Mouse (Mus musculus): ENCODE results near the gene Fgfr2. TPM values are rescaled to one million over a fixed set of nuclear protein-coding genes. Genes with fewer than 3 reads are reported as not detected.

Gene Fgfr2
- polyA plus RNA-seq, 1 experiment from 2014 or later = 11.2 TPM

GRCm38 (mm10) chr7:133133552-133133951 is 10.4 kb upstream of the Fgfr2 start:
- Histone ChIP-seq H3K27me3 (ENCODE audit: insufficient read depth, low read length) (no peaks in the 10 kb centered on the region), H3K4me3 (ENCODE audit: low read depth, low read length) (no peak overlapping the region), H3K27ac (ENCODE audit: low read depth) (no peak overlapping the region), H3K36me3 (replicated peaks; ENCODE audit: insufficient read depth, low read length) (no peaks in the 10 kb centered on the region), H3K4me2 (ENCODE audit: low read depth, low read length) (no peak overlapping the region), H3K9me3 (ENCODE audit: low read length) (peaks cover 3% of the 10 kb centered on the region; the same call in 1 of the 2 replicates), H3K4me1 (ENCODE audit: insufficient read depth) (no peaks in the 10 kb centered on the region), H3K9ac (replicated peaks) (no peak overlapping the region)
- DNase-seq (no peak), ATAC-seq (no peak)
- whole genome bisulfite sequencing (ENCODE audit: insufficient replicate concordance) = 69% methylated on average over 5 of the region's 5 CpGs
- TF ChIP-seq CTCF (IDR thresholded peaks at IDR 0.05; ENCODE audit: low read depth) (peak; percentile 64), EP300 (IDR thresholded peaks at IDR 0.05; ENCODE audit: low read depth) (no peak)

- Histone ChIP-seq H3K4me3 (ENCODE audit: low read depth, low read length) (no peak overlapping the region), H3K36me3 (replicated peaks; ENCODE audit: insufficient read depth, low read length) (no peaks in the 10 kb centered on the region), H3K9me3 (ENCODE audit: low read length) (peaks cover 3% of the 10 kb centered on the region; the same call in 1 of the 2 replicates), H3K9ac (replicated peaks) (no peak overlapping the region), H3K4me1 (ENCODE audit: insufficient read depth) (no peaks in the 10 kb centered on the region), H3K27me3 (ENCODE audit: insufficient read depth, low read length) (no peaks in the 10 kb centered on the region), H3K27ac (ENCODE audit: low read depth) (no peak overlapping the region), H3K4me2 (ENCODE audit: low read depth, low read length) (no peak overlapping the region)
- ATAC-seq (no peak), DNase-seq (no peak)
- WGBS (ENCODE audit: insufficient replicate concordance) = 84% methylated on average over 5 of the region's 5 CpGs
- TF ChIP-seq CTCF (IDR thresholded peaks at IDR 0.05; ENCODE audit: low read depth) (no peak), EP300 (IDR thresholded peaks at IDR 0.05; ENCODE audit: low read depth) (no peak)
Observed at GRCm38 (mm10) chr7:133132702-133133101, 9.6 kb upstream of the Fgfr2 start.

- ATAC-seq (0 out of 2 replicates have a peak, but pooled peaks have one; percentile 3), DNase-seq (no peak)
- TF ChIP-seq EP300 (IDR thresholded peaks at IDR 0.05; ENCODE audit: low read depth) = no peak
- TF ChIP-seq CTCF (IDR thresholded peaks at IDR 0.05; ENCODE audit: low read depth) = no peak
- peaks cover 29% of the 10 kb centered on the region for H3K27me3 ChIP-seq (ENCODE audit: insufficient read depth, low read length)
- peaks cover 14% of the 10 kb centered on the region for H3K4me1 ChIP-seq (ENCODE audit: insufficient read depth)
- peaks cover 3% of the 10 kb centered on the region; the same call in 1 of the 2 replicates for H3K9me3 ChIP-seq (ENCODE audit: low read length)
- peak overlapping the region; percentile 79 for H3K4me2 ChIP-seq (ENCODE audit: low read depth, low read length)
- no peaks in the 10 kb centered on the region for H3K36me3 ChIP-seq (replicated peaks; ENCODE audit: insufficient read depth, low read length)
- peak overlapping the region; percentile 62 for H3K9ac ChIP-seq (replicated peaks)
- H3K4me3 ChIP-seq (ENCODE audit: low read depth, low read length) = peak overlapping the region; percentile 77
- peak overlapping the region; percentile 88 for H3K27ac ChIP-seq (ENCODE audit: low read depth)
- 12% methylated on average over 34 of the region's 34 CpGs for WGBS (ENCODE audit: insufficient replicate concordance)
Observed at GRCm38 (mm10) chr7:133124701-133125485, 1.7 kb upstream of the Fgfr2 start.

GRCm38 (mm10) chr7:133123999-133124700 is 1.0 kb upstream of the Fgfr2 start, which contains the start of gene Ctbp2:
Gene Ctbp2, minus strand, starts transcription at chr7:133124354.
- H3K9me3 ChIP-seq (ENCODE audit: low read length) = peaks cover 3% of the 10 kb centered on the region; the same call in 1 of the 2 replicates
- peak; percentile 93 for ATAC-seq
- peak within 1 kb of the TSS; percentile 77 for H3K4me3 ChIP-seq (ENCODE audit: low read depth, low read length)
- TF ChIP-seq EP300 (IDR thresholded peaks at IDR 0.05; ENCODE audit: low read depth) = no peak
- peak; percentile 64 for TF ChIP-seq CTCF (IDR thresholded peaks at IDR 0.05; ENCODE audit: low read depth)
- H3K4me2 ChIP-seq (ENCODE audit: low read depth, low read length) = peak within 1 kb of the TSS; percentile 79
- WGBS (ENCODE audit: insufficient replicate concordance) = under 1% methylated on average over 58 of the region's 59 CpGs
- H3K9ac ChIP-seq (replicated peaks) = peak within 1 kb of the TSS; percentile 79
- H3K27me3 ChIP-seq (ENCODE audit: insufficient read depth, low read length) = peaks cover 29% of the 10 kb centered on the region
- H3K36me3 ChIP-seq (replicated peaks; ENCODE audit: insufficient read depth, low read length) = no peaks in the 10 kb centered on the region
- H3K27ac ChIP-seq (ENCODE audit: low read depth) = peak within 1 kb of the TSS; percentile 88
- peaks cover 15% of the 10 kb centered on the region for H3K4me1 ChIP-seq (ENCODE audit: insufficient read depth)
- DNase-seq = peak; percentile 88

GRCm38 (mm10) chr7:133122379-133123243 is 539 bp downstream of the Fgfr2 start:
- H3K27ac ChIP-seq (ENCODE audit: low read depth) = peak overlapping the region; percentile 88
- TF ChIP-seq EP300 (IDR thresholded peaks at IDR 0.05; ENCODE audit: low read depth) (no peak), CTCF (IDR thresholded peaks at IDR 0.05; ENCODE audit: low read depth) (no peak)
- peak overlapping the region; percentile 79 for H3K4me2 ChIP-seq (ENCODE audit: low read depth, low read length)
- no peaks in the 10 kb centered on the region for H3K9me3 ChIP-seq (ENCODE audit: low read length)
- H3K4me1 ChIP-seq (ENCODE audit: insufficient read depth) = peaks cover 15% of the 10 kb centered on the region
- WGBS (ENCODE audit: insufficient replicate concordance) = under 1% methylated on average over 59 of the region's 102 CpGs
- peaks cover 29% of the 10 kb centered on the region for H3K27me3 ChIP-seq (ENCODE audit: insufficient read depth, low read length)
- ATAC-seq (no peak), DNase-seq (peak; percentile 40)
- H3K4me3 ChIP-seq (ENCODE audit: low read depth, low read length) = peak overlapping the region; percentile 77
- no peaks in the 10 kb centered on the region for H3K36me3 ChIP-seq (replicated peaks; ENCODE audit: insufficient read depth, low read length)
- peak overlapping the region; percentile 79 for H3K9ac ChIP-seq (replicated peaks)

All from liver, postnatal 0 days (tissue).